Mouse (Mus musculus) layer of hippocampus, adult 6 months (tissue): ENCODE results near the gene Zfp426. TPM values are rescaled to one million over a fixed set of nuclear protein-coding genes. Genes with fewer than 3 reads are reported as not detected.

Experiments used
- long read RNA-seq, 2 experiments: library from polyadenylated mRNA; unstranded; transcript quantifications; one replicate each; pipeline ENCODE4 v2.0.0; 2019 to 2020
- polyA plus RNA-seq: library from polyadenylated mRNA; unstranded; fragments of <200 nt; fragmentation: Nextera tagmentation; gene quantifications from 2 replicates; pipeline ENCODE4 v1.2.3, GENCODE M21; 2021

Gene Zfp426
- 10.7 and 11.8 TPM in 2 replicates for polyA plus RNA-seq
- long read RNA-seq, experiment 1, transcript Zfp426-202 (7 exons, 3,557 nt) = major isoform, 5 of 17 reads
- long read RNA-seq, experiment 1, partial matches to known transcripts = 4 of 17 reads
- long read RNA-seq, experiment 1, other reads (novel, unspliced or antisense) = 6 of 17 reads
- long read RNA-seq, experiment 2, transcript Zfp426-202 (7 exons, 3,557 nt) = major isoform, 20 of 85 reads
- long read RNA-seq, experiment 2, partial matches to known transcripts = 25 of 85 reads
- long read RNA-seq, experiment 2, other reads (novel, unspliced or antisense) = 38 of 85 reads

GRCm38 (mm10) chr9:20492527-20493233 is at the start of gene Zfp426:
Gene Zfp426, minus strand, starts transcription at chr9:20492746.

GRCm38 (mm10) chr9:20521306-20521957 is 28.9 kb upstream of the Zfp426 start, which contains the start of gene Zfp266:
Gene Zfp266, minus strand, starts transcription at chr9:20521417.

GRCm38 (mm10) chr9:20459377-20460317 is 32.9 kb downstream of the Zfp426 start, which contains the start of gene Zfp26:
Gene Zfp26, minus strand, starts transcription at chr9:20460162.

Other genes starting within 250 kb of the Zfp426 start
- gene Olfr39, start 210.4 kb downstream of the Zfp426 start, polyA plus RNA-seq = not detected in 2 replicates
- not detected in 2 replicates for gene Olfr873, start 194.2 kb downstream of the Zfp426 start, polyA plus RNA-seq
- gene Olfr18, start 156.7 kb downstream of the Zfp426 start, polyA plus RNA-seq = not detected in 2 replicates
- 48.9 and 51.2 TPM in 2 replicates for gene Zfp560, start 107.6 kb downstream of the Zfp426 start, polyA plus RNA-seq
- 9.9 and 10.3 TPM in 2 replicates for gene Zfp26, start 32.6 kb downstream of the Zfp426 start, polyA plus RNA-seq
- gene Zfp266, start 28.7 kb upstream of the Zfp426 start, polyA plus RNA-seq = 25.5 and 30.0 TPM in 2 replicates
- 17.8 and 18.2 TPM in 2 replicates for gene Zfp846, start 88.5 kb upstream of the Zfp426 start, polyA plus RNA-seq
- 854 and 942 TPM in 2 replicates for gene Ubl5, start 150.1 kb upstream of the Zfp426 start, polyA plus RNA-seq
- gene Fbxl12, start 152.0 kb upstream of the Zfp426 start, polyA plus RNA-seq = 6.4 and 7.5 TPM in 2 replicates
- 57.9 and 58.1 TPM in 2 replicates for gene Pin1, start 159.3 kb upstream of the Zfp426 start, polyA plus RNA-seq